Mouse (Mus musculus): ENCODE results near the gene Tssk3.

DNA sequence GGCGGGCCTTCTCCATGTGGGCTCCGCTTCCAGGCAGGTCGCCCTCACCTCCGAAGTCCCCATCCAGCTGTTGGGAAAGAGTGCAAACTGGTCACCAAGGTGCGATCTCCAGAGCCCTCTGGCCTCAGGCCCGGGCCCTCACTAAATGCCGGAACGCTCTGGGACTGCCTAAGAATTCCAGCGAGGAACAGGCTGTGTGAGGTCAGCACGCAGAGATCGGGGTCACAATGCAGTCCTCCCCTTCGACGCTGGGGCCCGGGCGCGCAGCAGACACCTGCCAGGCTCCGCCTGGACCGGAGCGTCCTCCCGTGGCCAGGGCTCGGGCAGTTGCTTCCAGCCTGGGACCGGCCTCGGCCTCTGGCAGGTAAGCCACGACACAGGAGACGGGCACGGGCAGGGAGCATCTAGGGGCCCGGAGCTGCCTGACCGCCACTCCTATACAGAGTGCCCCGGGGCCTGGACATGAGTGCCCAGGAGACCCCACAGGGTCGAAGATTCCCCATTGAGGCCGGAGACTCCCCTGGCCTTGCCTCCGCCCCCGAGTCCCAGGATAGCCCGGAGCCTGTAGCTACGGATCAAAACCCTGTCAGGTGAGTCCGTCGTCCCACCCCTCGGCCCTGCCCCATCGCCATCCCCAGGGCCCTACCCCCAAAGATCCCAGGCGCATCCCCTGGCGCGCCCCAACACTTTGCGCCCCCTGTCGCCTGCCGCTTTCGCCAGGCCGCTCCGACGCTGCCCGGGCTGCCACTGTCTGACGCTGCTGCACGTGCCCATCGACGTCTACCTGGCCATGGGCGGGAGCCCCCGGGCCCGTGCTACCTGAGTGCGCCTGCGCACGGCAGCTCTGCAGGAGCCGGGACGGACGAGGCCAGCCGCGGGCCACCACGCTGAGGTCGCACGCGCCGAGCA lies at the start of gene Tssk3, which contains the start of gene Fam229a:
- no peak for TF ChIP-seq TAL1 (IDR thresholded peaks at IDR 0.05; ENCODE audit: low read length)
- TF ChIP-seq GATA1 (IDR thresholded peaks at IDR 0.05; ENCODE audit: low read length) = no peak
